Mouse (Mus musculus) limb, embryonic 14.5 days (tissue): ENCODE measurements around the gene Rnf169. TPM values are rescaled to one million over a fixed set of nuclear protein-coding genes. Genes with fewer than 3 reads are reported as not detected.
A peak's percentile ranks its signal among the peaks of the same experiment; 100 is the strongest.

ENCODE experiments used
- ATAC-seq: fragments of 200-750 bp; cut with Nextera tagmentation; 2 replicates; pipeline ENCODE4 v1.8.0; 2017; ENCODE audit warnings: low read depth, moderate number of reproducible peaks, moderate TSS enrichment; ENCODE audit not compliant: low FRiP score
- DNase-seq: peaks from one replicate; pipeline ENCODE4 v3.0.0-alpha.2; 2015; ENCODE audit warnings: low spot score
- H3K27ac ChIP-seq: fragments of 300-500 bp; sonication (generic); replicated peaks from 2 replicates; pipeline ENCODE4 v1.5.1; 2014; ENCODE audit warnings: low read depth, mild to moderate bottlenecking, low read length, moderate library complexity, mixed read lengths
- H3K27me3 ChIP-seq: fragments of 300-500 bp; sonication (generic); 2 replicates; pipeline ENCODE4 v1.6.1; 2014; ENCODE audit warnings: low read length, mixed read lengths; ENCODE audit not compliant: control insufficient read depth, insufficient read depth
- H3K36me3 ChIP-seq: fragments of 300-500 bp; sonication (generic); 2 replicates; pipeline ENCODE4 v1.6.1; 2014; ENCODE audit warnings: mild to moderate bottlenecking, low read length, moderate library complexity, mixed read lengths; ENCODE audit not compliant: control insufficient read depth, insufficient read depth
- H3K4me1 ChIP-seq: fragments of 300-500 bp; sonication (generic); 2 replicates; pipeline ENCODE4 v1.6.1; 2014; ENCODE audit warnings: antibody characterized with exemption, low read length, mixed read lengths; ENCODE audit not compliant: control insufficient read depth, insufficient read depth
- H3K4me2 ChIP-seq: fragments of 300-500 bp; sonication (generic); replicated peaks from 2 replicates; pipeline ENCODE4 v1.6.1; 2014; ENCODE audit warnings: low read depth, mild to moderate bottlenecking, low read length, moderate library complexity; ENCODE audit not compliant: severe bottlenecking
- H3K4me3 ChIP-seq: fragments of 300-500 bp; sonication (generic); replicated peaks from 2 replicates; pipeline ENCODE4 v1.5.1; 2014; ENCODE audit warnings: low read length
- H3K9ac ChIP-seq: fragments of 300-500 bp; sonication (generic); 2 replicates; pipeline ENCODE4 v1.6.1; 2014; ENCODE audit warnings: mild to moderate bottlenecking, low read depth, low read length, moderate library complexity; ENCODE audit not compliant: severe bottlenecking
- H3K9me3 ChIP-seq: fragments of 300-500 bp; sonication (generic); 2 replicates; pipeline ENCODE4 v1.6.1; 2016; ENCODE audit warnings: low read length; ENCODE audit not compliant: control insufficient read depth
- POLR2A ChIP-seq: fragments of 200-500 bp; IDR thresholded peaks from 2 replicates; pipeline ENCODE4 v1.8.0; 2012; ENCODE audit warnings: inconsistent platforms, mild to moderate bottlenecking, moderate library complexity, borderline replicate concordance; ENCODE audit not compliant: insufficient read depth, insufficient read length; ENCODE audit errors: extremely low read depth
- whole genome bisulfite sequencing: fragments of 180-500 bp; shearing (Covaris S2); extraction: QIAGEN DNeasy Blood & Tissue Kit; methylation state at CpG from one replicate; pipeline ENCODE4 v1.1.7; 2014; 5-methylcytosine and 5-hydroxymethylcytosine counted together
- polyA plus RNA-seq, 2 experiments: library from polyadenylated mRNA; depleted of rRNA in 1 of 2; stranded (reverse) in 1 of 2; unstranded in 1 of 2; fragments of >200 nt; fragmentation: Nextera tagmentation in 1 of 2; extraction: Ambion mirVana in 1 of 2; gene quantifications; 2 replicates each; pipeline versions ENCODE4 v1.2.1 to v1.2.3; 2012 to 2014

The Rnf169 gene
- polyA plus RNA-seq, 2 experiments, result 7.3 to 9.7 TPM

GRCm38 (mm10) chr7:99989844-99990760 is 9.9 kb upstream of the Rnf169 start:
- Histone ChIP-seq H3K27me3 (no peaks in the 10 kb centered on the region), H3K4me3 (no peak overlapping the region), H3K9ac (no peak overlapping the region), H3K4me1 (no peaks in the 10 kb centered on the region), H3K4me2 (no peak overlapping the region), H3K9me3 (no peaks in the 10 kb centered on the region), H3K27ac (no peak overlapping the region), H3K36me3 (no peaks in the 10 kb centered on the region)
- WGBS, result 52% methylated on average over 15 of the region's 15 CpGs
- DNase-seq (no peak), ATAC-seq (no peak)
- TF ChIP-seq POLR2A, result no peak

- 6% methylated on average over 4 of the region's 4 CpGs for WGBS
- no peak for TF ChIP-seq POLR2A
- Histone ChIP-seq H3K9ac (no peak overlapping the region), H3K27ac (no peak overlapping the region), H3K9me3 (no peaks in the 10 kb centered on the region), H3K36me3 (no peaks in the 10 kb centered on the region), H3K4me3 (no peak overlapping the region), H3K4me1 (no peaks in the 10 kb centered on the region), H3K4me2 (no peak overlapping the region), H3K27me3 (no peaks in the 10 kb centered on the region)
- peak; percentile 67; the same call in 1 of the 2 replicates for ATAC-seq
- peak; percentile 86 for DNase-seq
Measured at GRCm38 (mm10) chr7:99988725-99989124, 8.5 kb upstream of the Rnf169 start.

GRCm38 (mm10) chr7:99982256-99983242 is 2.3 kb upstream of the Rnf169 start:
- TF ChIP-seq POLR2A, result no peak
- no peaks in the 10 kb centered on the region for H3K9me3 ChIP-seq
- ATAC-seq (no peak), DNase-seq (no peak)
- H3K4me2 ChIP-seq, result no peak overlapping the region
- peaks cover 7% of the 10 kb centered on the region for H3K4me1 ChIP-seq
- H3K27ac ChIP-seq, result no peak overlapping the region
- H3K27me3 ChIP-seq, result no peaks in the 10 kb centered on the region
- H3K4me3 ChIP-seq, result no peak overlapping the region
- no peak overlapping the region for H3K9ac ChIP-seq
- no peaks in the 10 kb centered on the region for H3K36me3 ChIP-seq
- WGBS, result 85% methylated on average over 13 of the region's 13 CpGs

GRCm38 (mm10) chr7:99981311-99981710 is 1.1 kb upstream of the Rnf169 start:
- H3K27ac ChIP-seq, result 0 out of 2 replicates have a peak overlapping the region, but pooled peaks have one; percentile 9

More at GRCm38 (mm10) chr7:99981311-99981710, 1.1 kb upstream of the Rnf169 start:
- H3K9ac ChIP-seq, result no peak overlapping the region
- no peaks in the 10 kb centered on the region for H3K36me3 ChIP-seq
- H3K4me2 ChIP-seq, result no peak overlapping the region
- peak; percentile 50 for DNase-seq
- H3K9me3 ChIP-seq, result no peaks in the 10 kb centered on the region
- TF ChIP-seq POLR2A, result no peak
- H3K4me1 ChIP-seq, result peaks cover 7% of the 10 kb centered on the region
- no peak overlapping the region for H3K4me3 ChIP-seq
- H3K27me3 ChIP-seq, result no peaks in the 10 kb centered on the region
- no peak for ATAC-seq
- 2% methylated on average over 2 of the region's 2 CpGs for WGBS
